Mouse (Mus musculus): ENCODE measurements at regions not wholly inside any gene's neighbourhood (a gene's known extent, or its start where the extent isn't known, plus 50 kb on each side); places are given as distances from the start of the nearest gene placed in this dataset.

DNA sequence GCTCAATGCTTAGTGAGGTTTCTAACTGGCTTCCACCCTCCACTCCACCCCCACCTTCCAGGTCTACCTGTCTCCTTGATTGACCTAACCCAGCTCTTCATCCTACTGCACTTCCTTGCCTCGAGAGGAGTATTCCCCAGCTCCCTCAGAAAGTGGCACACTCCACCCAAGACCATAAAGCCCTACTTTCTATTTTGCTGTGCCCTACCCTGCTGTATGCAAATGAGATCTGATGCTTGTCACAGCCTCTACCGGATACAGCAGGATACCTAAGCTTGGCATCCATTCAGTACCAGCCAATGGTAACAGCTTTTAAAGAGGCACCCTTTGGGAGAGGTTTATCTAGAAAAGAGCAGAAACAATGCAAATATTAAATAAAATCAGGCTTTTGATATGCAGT, 92.1 kb upstream of the Rreb1 start:
- TF ChIP-seq POLR2A (IDR thresholded peaks at IDR 0.05; ENCODE audit: low read depth, low read length) (no peak), CTCF (IDR thresholded peaks at IDR 0.05; ENCODE audit: borderline replicate concordance, insufficient read depth, low read length) (no peak)

Measured in embryonic fibroblast, embryonic 13.5 days (primary cell).